Mouse (Mus musculus): ENCODE results near the gene Tmem45b.
A peak's percentile ranks its signal among the peaks of the same experiment; 100 is the strongest.

Tmem45b gene

GRCm38 (mm10) chr9:31400441-31400840 is 63.8 kb downstream of the Tmem45b start:
- DNase-seq (ENCODE audit: low read depth), result peak; percentile 75

GRCm38 (mm10) chr9:31387206-31387605 is 77.1 kb downstream of the Tmem45b start:
- DNase-seq (ENCODE audit: low read depth), result no peak

- DNase-seq (ENCODE audit: low read depth), result peak; percentile 71
Observed at GRCm38 (mm10) chr9:31386368-31387180, 77.7 kb downstream of the Tmem45b start.

GRCm38 (mm10) chr9:31385947-31386354 is 78.3 kb downstream of the Tmem45b start, which contains the start of gene Nfrkb:
Gene Nfrkb, plus strand, starts transcription at chr9:31386192.
- DNase-seq (ENCODE audit: low read depth), result peak; percentile 97

- DNase-seq (ENCODE audit: low read depth), result no peak
Observed at GRCm38 (mm10) chr9:31385500-31385869, 78.8 kb downstream of the Tmem45b start.

GRCm38 (mm10) chr9:31384786-31385499 is 79.3 kb downstream of the Tmem45b start:
- DNase-seq (ENCODE audit: low read depth), result peak; percentile 11

GRCm38 (mm10) chr9:31376661-31377060 is 87.6 kb downstream of the Tmem45b start:
- DNase-seq (ENCODE audit: low read depth), result no peak

Data from induced T-regulatory cell, adult 2 months (primary cell).